Mouse (Mus musculus) liver, embryonic 14.5 days (tissue): ENCODE measurements at regions not wholly inside any gene's neighbourhood (a gene's known extent, or its start where the extent isn't known, plus 50 kb on each side); places are given as distances from the start of the nearest gene placed in this dataset.

ENCODE experiments used
- CTCF ChIP-seq: IDR thresholded peaks from 2 replicates; pipeline ENCODE4 v1.5.1; 2016; ENCODE audit warnings: antibody characterized with exemption, low read depth, control low read depth
- EP300 ChIP-seq: IDR thresholded peaks from 2 replicates; pipeline ENCODE4 v1.6.1; 2016; ENCODE audit warnings: antibody characterized with exemption, low read depth

- TF ChIP-seq CTCF = no peak
- no peak for TF ChIP-seq EP300
Measured at GRCm38 (mm10) chr17:4319141-4319540, 623.1 kb upstream of the Nox3 start.
